ENCODE assay signal across 14 mouse cellular contexts in genomic region chr3:96106151-96106550, GRCm38 (mm10). TPM values are rescaled to one million over a fixed set of nuclear protein-coding genes. Genes with fewer than 3 reads are reported as not detected.
A peak's percentile ranks its signal among the peaks of the same experiment; 100 is the strongest.
DNase-seq lines count a peak whose midpoint lies in the region; ATAC-seq lines count a peak whose summit lies in the region.
"Had no signal": no experiment of that assay in that cellular context is flagged by ENCODE, and none has a peak within 500 bp of the region (broad histone marks: within the 10 kb centered on the region; RNA-seq: fewer than 3 reads in every experiment).

No protein-coding gene starts in this region.

- no peaks in the 10 kb centered on the region for H3K9me3 ChIP-seq in heart, embryonic 11.5 days (replicated peaks; ENCODE audit: control insufficient read depth, low read length)
- H3K9me3 ChIP-seq in limb, embryonic 11.5 days (ENCODE audit: control insufficient read depth, low read length) = no peaks in the 10 kb centered on the region
- no peaks in the 10 kb centered on the region for H3K9me3 ChIP-seq in limb, embryonic 10.5 days (replicated peaks)
- H3K9me3 ChIP-seq in embryonic facial prominence, embryonic 13.5 days = no peaks in the 10 kb centered on the region
- no peaks in the 10 kb centered on the region for H3K9me3 ChIP-seq in liver, embryonic 15.5 days (replicated peaks)

- no peak for DNase-seq in heart, adult 18-20 months
- DNase-seq in limb, embryonic 11.5 days (ENCODE audit: low spot score) = no peak
- no peak for DNase-seq in limb, embryonic 10.5 days (ENCODE audit: low spot score)
- no peak for DNase-seq in cerebellum, postnatal 4 days (ENCODE audit: low spot score in 2 of 2)
- DNase-seq: adrenal gland, postnatal 36 days; cerebellum, adult 11-12 months; heart, adult 2 months; kidney, postnatal 14 days; layer of hippocampus, postnatal 36 days; lung, postnatal 14 days had no signal

- 0 out of 2 replicates have a peak overlapping the region, but pooled peaks have one; percentile 81 for H3K4me2 ChIP-seq in heart, embryonic 11.5 days
- peak overlapping the region; percentile 77; the same call in 1 of the 2 replicates for H3K4me2 ChIP-seq in limb, embryonic 11.5 days (ENCODE audit: low read depth, severe bottlenecking)
- peak overlapping the region; percentile 74 for H3K4me2 ChIP-seq in embryonic facial prominence, embryonic 13.5 days
- peak overlapping the region; percentile 83; the same call in 1 of the 2 replicates for H3K4me2 ChIP-seq in liver, embryonic 15.5 days

- H3K4me3 ChIP-seq in heart, embryonic 11.5 days (ENCODE audit: low read depth, low read length) = no peak overlapping the region
- no peak overlapping the region for H3K4me3 ChIP-seq in limb, embryonic 11.5 days (ENCODE audit: low read depth, low read length)
- no peak overlapping the region for H3K4me3 ChIP-seq in limb, embryonic 10.5 days
- no peak overlapping the region for H3K4me3 ChIP-seq in embryonic facial prominence, embryonic 13.5 days
- H3K4me3 ChIP-seq in liver, embryonic 15.5 days (replicated peaks) = no peak overlapping the region

- no peaks in the 10 kb centered on the region; the same call in 1 of the 2 replicates for H3K36me3 ChIP-seq in heart, embryonic 11.5 days (ENCODE audit: control insufficient read depth, insufficient read depth, low read length)
- H3K36me3 ChIP-seq in limb, embryonic 11.5 days (ENCODE audit: control insufficient read depth, insufficient read depth, low read length) = no peaks in the 10 kb centered on the region
- H3K36me3 ChIP-seq in limb, embryonic 10.5 days = peaks cover 10% of the 10 kb centered on the region; the same call in 1 of the 2 replicates
- H3K36me3 ChIP-seq in embryonic facial prominence, embryonic 13.5 days = no peaks in the 10 kb centered on the region
- 0 out of 2 replicates have a peak, but pooled peaks cover 2% of the 10 kb centered on the region for H3K36me3 ChIP-seq in liver, embryonic 15.5 days (replicated peaks)

- ATAC-seq in heart, embryonic 11.5 days (replicated peaks; ENCODE audit: insufficient number of reproducible peaks, low FRiP score, low TSS enrichment) = no peak
- no peak for ATAC-seq in limb, embryonic 11.5 days (ENCODE audit: insufficient number of reproducible peaks, low FRiP score, low TSS enrichment, low read depth)
- ATAC-seq in embryonic facial prominence, embryonic 13.5 days (ENCODE audit: insufficient number of reproducible peaks, insufficient read depth, low FRiP score, low TSS enrichment, low read depth) = no peak
- ATAC-seq in liver, embryonic 15.5 days (ENCODE audit: insufficient read depth) = no peak
- ATAC-seq in megakaryocyte progenitor cell, adult 5-6 weeks (replicated peaks; ENCODE audit: poor library complexity) = no peak

- H3K27me3 ChIP-seq in heart, embryonic 11.5 days (ENCODE audit: control insufficient read depth, insufficient read depth, low read length) = no peaks in the 10 kb centered on the region
- H3K27me3 ChIP-seq in limb, embryonic 11.5 days (ENCODE audit: control insufficient read depth, insufficient read depth, low read length) = no peaks in the 10 kb centered on the region
- H3K27me3 ChIP-seq in limb, embryonic 10.5 days (ENCODE audit: low read depth, poor library complexity, severe bottlenecking) = no peaks in the 10 kb centered on the region
- no peaks in the 10 kb centered on the region for H3K27me3 ChIP-seq in embryonic facial prominence, embryonic 13.5 days
- no peaks in the 10 kb centered on the region; the same call in 1 of the 2 replicates for H3K27me3 ChIP-seq in liver, embryonic 15.5 days

- H3K9ac ChIP-seq in heart, embryonic 11.5 days (ENCODE audit: low read depth, low read length) = no peak overlapping the region
- no peak overlapping the region for H3K9ac ChIP-seq in limb, embryonic 11.5 days (ENCODE audit: low read length)
- no peak overlapping the region for H3K9ac ChIP-seq in embryonic facial prominence, embryonic 13.5 days
- H3K9ac ChIP-seq in liver, embryonic 15.5 days = no peak overlapping the region

- no peak overlapping the region for H3K27ac ChIP-seq in heart, embryonic 11.5 days (ENCODE audit: low read depth, low read length)
- H3K27ac ChIP-seq in limb, embryonic 11.5 days (replicated peaks; ENCODE audit: low read depth, low read length) = no peak overlapping the region
- H3K27ac ChIP-seq in limb, embryonic 10.5 days = no peak overlapping the region
- no peak overlapping the region for H3K27ac ChIP-seq in embryonic facial prominence, embryonic 13.5 days
- H3K27ac ChIP-seq in liver, embryonic 15.5 days (replicated peaks) = no peak overlapping the region

- 85% methylated on average over 4 of the region's 4 CpGs for WGBS in heart, embryonic 11.5 days (ENCODE audit: insufficient replicate concordance)
- WGBS in limb, embryonic 11.5 days = 91% methylated on average over 4 of the region's 4 CpGs
- WGBS in limb, embryonic 10.5 days = 90% methylated on average over 4 of the region's 4 CpGs
- WGBS in embryonic facial prominence, embryonic 13.5 days = 87% methylated on average over 4 of the region's 4 CpGs
- 72% methylated on average over 4 of the region's 4 CpGs for WGBS in liver, embryonic 15.5 days (ENCODE audit: insufficient replicate concordance)

- H3K4me1 ChIP-seq in heart, embryonic 11.5 days (ENCODE audit: control insufficient read depth, insufficient read depth, low read length) = peaks cover 11% of the 10 kb centered on the region
- peaks cover 2% of the 10 kb centered on the region; the same call in 1 of the 2 replicates for H3K4me1 ChIP-seq in limb, embryonic 11.5 days (ENCODE audit: control insufficient read depth, insufficient read depth, low read length)
- H3K4me1 ChIP-seq in limb, embryonic 10.5 days = peaks cover 22% of the 10 kb centered on the region
- H3K4me1 ChIP-seq in embryonic facial prominence, embryonic 13.5 days = peaks cover 14% of the 10 kb centered on the region
- peaks cover 45% of the 10 kb centered on the region for H3K4me1 ChIP-seq in liver, embryonic 15.5 days (replicated peaks)

RNA-seq across cellular contexts. Expression of gene Otud7b, which starts 1.8 kb away (rescaled TPM):
- polyA plus RNA-seq in heart, embryonic 11.5 days (2014; fragmentation: Nextera tagmentation; extraction: Ambion mirVana) = 8.7 and 9.3 TPM in 2 replicates
- total RNA-seq in heart, adult 18-20 months (2021) = 10 to 100 TPM; 50.3 to 57.4 TPM
- polyA plus RNA-seq in limb, embryonic 11.5 days (2014; fragmentation: Nextera tagmentation; extraction: Ambion mirVana) = 9.7 and 14.2 TPM in 2 replicates
- polyA plus RNA-seq in limb, embryonic 10.5 days (2016; fragmentation: Nextera tagmentation; extraction: Ambion mirVana) = 18.6 and 19.2 TPM in 2 replicates
- polyA plus RNA-seq in embryonic facial prominence, embryonic 13.5 days (2015; fragmentation: Nextera tagmentation; extraction: Ambion mirVana) = 20.8 and 23.8 TPM in 2 replicates
- polyA plus RNA-seq in liver, embryonic 15.5 days (2015; fragmentation: Nextera tagmentation; extraction: Ambion mirVana) = 10.3 and 12.0 TPM in 2 replicates
- total RNA-seq in megakaryocyte progenitor cell, adult 5-6 weeks (2015) = 3.0 and 3.2 TPM in 2 replicates
- total RNA-seq in megakaryocyte progenitor cell, adult 5-6 weeks (2017) = 4.9 and 12.7 TPM in 2 replicates

RNA-seq across cellular contexts. Expression of gene Vps45, which starts 47.9 kb away (rescaled TPM):
- polyA plus RNA-seq in heart, embryonic 11.5 days (2014; fragmentation: Nextera tagmentation; extraction: Ambion mirVana) = 20.4 and 23.9 TPM in 2 replicates
- total RNA-seq in heart, adult 18-20 months (2021) = 10 to 100 TPM; 22.5 to 27.1 TPM
- polyA plus RNA-seq in limb, embryonic 11.5 days (2014; fragmentation: Nextera tagmentation; extraction: Ambion mirVana) = 19.5 and 22.7 TPM in 2 replicates
- polyA plus RNA-seq in limb, embryonic 10.5 days (2016; fragmentation: Nextera tagmentation; extraction: Ambion mirVana) = 22.4 and 23.6 TPM in 2 replicates
- 41.1 and 55.4 TPM in 2 replicates for polyA plus RNA-seq in embryonic facial prominence, embryonic 13.5 days (2015; fragmentation: Nextera tagmentation; extraction: Ambion mirVana)
- polyA plus RNA-seq in liver, embryonic 15.5 days (2015; fragmentation: Nextera tagmentation; extraction: Ambion mirVana) = 12.6 and 14.1 TPM in 2 replicates
- 26.3 and 28.4 TPM in 2 replicates for total RNA-seq in megakaryocyte progenitor cell, adult 5-6 weeks (2015)
- 10.9 and 12.6 TPM in 2 replicates for total RNA-seq in megakaryocyte progenitor cell, adult 5-6 weeks (2017)

RNA-seq across cellular contexts. Expression of gene Mtmr11, which starts 55.7 kb away (rescaled TPM):
- 8.6 and 10.4 TPM in 2 replicates for polyA plus RNA-seq in heart, embryonic 11.5 days (2014; fragmentation: Nextera tagmentation; extraction: Ambion mirVana)
- total RNA-seq in heart, adult 18-20 months (2021) = 1 to 10 TPM; 1.7 to 3.4 TPM
- polyA plus RNA-seq in limb, embryonic 11.5 days (2014; fragmentation: Nextera tagmentation; extraction: Ambion mirVana) = 22.7 and 24.9 TPM in 2 replicates
- polyA plus RNA-seq in limb, embryonic 10.5 days (2016; fragmentation: Nextera tagmentation; extraction: Ambion mirVana) = 10.8 and 18.2 TPM in 2 replicates
- 37.3 and 38.2 TPM in 2 replicates for polyA plus RNA-seq in embryonic facial prominence, embryonic 13.5 days (2015; fragmentation: Nextera tagmentation; extraction: Ambion mirVana)
- 2.3 and 3.7 TPM in 2 replicates for polyA plus RNA-seq in liver, embryonic 15.5 days (2015; fragmentation: Nextera tagmentation; extraction: Ambion mirVana)
- total RNA-seq in megakaryocyte progenitor cell, adult 5-6 weeks (2015) = not detected in 2 replicates
- 0.08 TPM in 1 of 2 replicates, not detected in the other for total RNA-seq in megakaryocyte progenitor cell, adult 5-6 weeks (2017)
